Mouse (Mus musculus): ENCODE data around the gene Phc2.
A peak's percentile ranks its signal among the peaks of the same experiment; 100 is the strongest.

The Phc2 gene

GRCm38 (mm10) chr4:128748309-128748708 lies 93.8 kb downstream of the Phc2 start:
- no peak for DNase-seq

GRCm38 (mm10) chr4:128751006-128751405 lies 96.5 kb downstream of the Phc2 start:
- no peak for DNase-seq

GRCm38 (mm10) chr4:128752031-128752757 lies 97.7 kb downstream of the Phc2 start:
- no peak for DNase-seq

GRCm38 (mm10) chr4:128753571-128753970 lies 99.1 kb downstream of the Phc2 start:
- DNase-seq, result no peak

GRCm38 (mm10) chr4:128755064-128755463 lies 100.6 kb downstream of the Phc2 start, which contains the start of gene A3galt2:
A3galt2 (plus strand) TSS chr4:128755364.
- DNase-seq, result no peak

- no peak for DNase-seq
Measured at GRCm38 (mm10) chr4:128755900-128756299, 101.4 kb downstream of the Phc2 start.

- DNase-seq, result no peak
Measured at GRCm38 (mm10) chr4:128759214-128759613, 104.7 kb downstream of the Phc2 start.

GRCm38 (mm10) chr4:128760029-128760428 lies 105.5 kb downstream of the Phc2 start:
- DNase-seq, result peak; percentile 58

- no peak for DNase-seq
Measured at GRCm38 (mm10) chr4:128766929-128767328, 112.4 kb downstream of the Phc2 start.

- DNase-seq, result no peak
Measured at GRCm38 (mm10) chr4:128768120-128768519, 113.6 kb downstream of the Phc2 start.

- DNase-seq, result no peak
Measured at GRCm38 (mm10) chr4:128769569-128770355, 115.3 kb downstream of the Phc2 start.

- DNase-seq, result no peak
Measured at GRCm38 (mm10) chr4:128770698-128771097, 116.2 kb downstream of the Phc2 start.

- DNase-seq, result no peak
Measured at GRCm38 (mm10) chr4:128773820-128774219, 119.3 kb downstream of the Phc2 start.

- DNase-seq, result peak; percentile 37
Measured at GRCm38 (mm10) chr4:128774467-128774866, 120.0 kb downstream of the Phc2 start.

GRCm38 (mm10) chr4:128776568-128777289 lies 122.2 kb downstream of the Phc2 start:
- peak; percentile 75 for DNase-seq

GRCm38 (mm10) chr4:128777593-128777992 lies 123.1 kb downstream of the Phc2 start:
- DNase-seq, result no peak

GRCm38 (mm10) chr4:128782037-128782436 lies 127.5 kb downstream of the Phc2 start:
- DNase-seq, result no peak

- DNase-seq, result peak; percentile 33
Measured at GRCm38 (mm10) chr4:128782645-128783044, 128.1 kb downstream of the Phc2 start.

GRCm38 (mm10) chr4:128784950-128785631 lies 130.6 kb downstream of the Phc2 start:
- no peak for DNase-seq

- DNase-seq, result no peak
Measured at GRCm38 (mm10) chr4:128785921-128786654, 131.6 kb downstream of the Phc2 start.

- DNase-seq, result no peak
Measured at GRCm38 (mm10) chr4:128787023-128787939, 132.8 kb downstream of the Phc2 start.
